Mouse (Mus musculus) lung, postnatal 0 days (tissue): ENCODE measurements around the gene Cdh1. TPM values are rescaled to one million over a fixed set of nuclear protein-coding genes. Genes with fewer than 3 reads are reported as not detected.
A peak's percentile ranks its signal among the peaks of the same experiment; 100 is the strongest.
"Not testable (repeated sequence)": the region's sequence is repeated elsewhere in the genome, so short reads cannot be mapped to it uniquely, and the experiment has no call there.

ENCODE experiments used
- ATAC-seq: fragments of 200-750 bp; cut with Nextera tagmentation; 2 replicates; pipeline ENCODE4 v1.8.0; 2017; ENCODE audit warnings: moderate library complexity
- DNase-seq: peaks from one replicate; pipeline ENCODE4 v3.0.0-alpha.2; 2016; ENCODE audit warnings: low spot score
- H3K27ac ChIP-seq: fragments of 300-500 bp; sonication (generic); 2 replicates; pipeline ENCODE4 v1.5.1; 2014; ENCODE audit warnings: antibody characterized with exemption, mild to moderate bottlenecking, low read length, mixed read lengths
- H3K27me3 ChIP-seq: fragments of 300-500 bp; sonication (generic); replicated peaks from 2 replicates; pipeline ENCODE4 v1.6.1; 2014; ENCODE audit warnings: low read length, mixed read lengths; ENCODE audit not compliant: insufficient read depth
- H3K36me3 ChIP-seq: fragments of 300-500 bp; sonication (generic); 2 replicates; pipeline ENCODE4 v1.6.1; 2014; ENCODE audit warnings: low read length, mixed read lengths; ENCODE audit not compliant: insufficient read depth
- H3K4me1 ChIP-seq: fragments of 300-500 bp; sonication (generic); 2 replicates; pipeline ENCODE4 v1.6.1; 2014; ENCODE audit warnings: antibody characterized with exemption, low read depth, low read length, mixed read lengths; ENCODE audit not compliant: insufficient read depth
- H3K4me2 ChIP-seq: fragments of 300-500 bp; sonication (generic); replicated peaks from 2 replicates; pipeline ENCODE4 v1.6.1; 2014; ENCODE audit warnings: low read depth, mild to moderate bottlenecking, low read length, moderate library complexity, mixed read lengths
- H3K4me3 ChIP-seq: fragments of 300-500 bp; sonication (generic); 2 replicates; pipeline ENCODE4 v1.5.1; 2014; ENCODE audit warnings: low read depth, low read length
- H3K9ac ChIP-seq: fragments of 300-500 bp; sonication (generic); replicated peaks from 2 replicates; pipeline ENCODE4 v1.6.1; 2014; ENCODE audit warnings: low read depth, mild to moderate bottlenecking
- H3K9me3 ChIP-seq: fragments of 300-500 bp; sonication (generic); 2 replicates; pipeline ENCODE4 v1.6.1; 2016; ENCODE audit warnings: low read length, mixed read lengths
- CTCF ChIP-seq: IDR thresholded peaks from 2 replicates; pipeline ENCODE4 v1.5.1; 2016; ENCODE audit warnings: antibody characterized with exemption, mild to moderate bottlenecking
- EP300 ChIP-seq: IDR thresholded peaks from 2 replicates; pipeline ENCODE4 v1.6.1; 2016; ENCODE audit warnings: antibody characterized with exemption, mild to moderate bottlenecking, control low read depth
- WGBS: fragments of 180-500 bp; shearing (Covaris S2); extraction: QIAGEN DNeasy Blood & Tissue Kit; methylation state at CpG from one replicate; pipeline ENCODE4 v1.1.7; 2014; 5-methylcytosine and 5-hydroxymethylcytosine counted together
- polyA plus RNA-seq: library from polyadenylated mRNA; unstranded; fragments of >200 nt; fragmentation: Nextera tagmentation; extraction: Ambion mirVana; gene quantifications from 2 replicates; pipeline ENCODE4 v1.2.1, GENCODE M21; 2015

The Cdh1 gene
- polyA plus RNA-seq, 1 experiment from 2014 or later: 88.2 TPM

DNA sequence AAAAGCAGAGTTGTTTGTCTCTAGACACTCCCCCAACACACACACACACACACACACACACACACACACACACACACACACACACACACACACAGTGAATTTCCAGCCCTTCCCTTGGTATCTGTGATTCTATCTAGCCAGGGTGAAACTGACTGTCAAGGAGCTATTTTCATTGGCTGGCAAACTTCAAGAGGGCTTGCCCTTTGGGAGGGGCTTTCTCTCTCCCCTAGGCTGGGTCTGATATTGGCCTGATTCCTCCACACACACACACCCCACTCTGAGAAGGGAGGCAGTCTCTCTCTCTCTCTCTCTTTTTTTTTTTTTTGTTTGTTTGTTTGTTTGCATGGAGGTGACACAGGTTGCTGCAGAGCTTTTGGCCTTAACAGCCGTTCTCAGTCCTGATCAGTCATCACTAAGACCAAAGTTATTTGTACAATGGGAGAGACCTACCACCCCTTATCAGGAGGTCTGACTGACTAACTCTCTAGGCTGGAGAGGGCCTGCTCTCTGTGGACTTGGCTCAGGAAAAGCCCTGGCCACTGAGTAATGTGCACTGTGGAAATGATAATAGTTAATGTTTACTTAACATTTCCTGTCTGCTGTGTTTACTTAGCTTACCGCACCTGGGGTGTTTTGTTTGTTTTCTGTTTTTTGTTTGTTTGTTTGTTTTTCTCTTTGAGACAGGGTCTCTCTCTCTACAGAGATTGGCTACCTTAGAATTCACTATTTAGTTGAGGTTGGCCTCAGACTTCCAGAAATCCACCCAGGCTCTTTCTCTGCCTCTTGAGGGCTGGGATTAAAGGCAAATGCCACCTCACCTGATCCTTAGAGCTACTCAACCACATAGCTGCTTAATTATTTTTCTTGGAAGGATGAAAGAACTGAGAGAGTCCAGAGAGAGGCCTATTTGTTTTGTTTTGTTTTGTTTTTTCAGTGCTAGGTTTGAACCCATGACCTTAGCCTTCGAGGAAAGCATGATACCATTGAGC, 14.4 kb upstream of the Cdh1 start:
- 22% methylated on average over 3 of the region's 3 CpGs for WGBS
- Histone ChIP-seq H3K27me3 (no peaks in the 10 kb centered on the region), H3K4me2 (no peak overlapping the region), H3K4me1 (peaks cover 7% of the 10 kb centered on the region; the same call in 1 of the 2 replicates), H3K9me3 (no peaks in the 10 kb centered on the region), H3K27ac (no peak overlapping the region), H3K36me3 (no peaks in the 10 kb centered on the region), H3K9ac (no peak overlapping the region), H3K4me3 (no peak overlapping the region)
- DNase-seq: peak; percentile 37
- TF ChIP-seq CTCF: no peak
- TF ChIP-seq EP300: no peak
- ATAC-seq: no peak

DNA sequence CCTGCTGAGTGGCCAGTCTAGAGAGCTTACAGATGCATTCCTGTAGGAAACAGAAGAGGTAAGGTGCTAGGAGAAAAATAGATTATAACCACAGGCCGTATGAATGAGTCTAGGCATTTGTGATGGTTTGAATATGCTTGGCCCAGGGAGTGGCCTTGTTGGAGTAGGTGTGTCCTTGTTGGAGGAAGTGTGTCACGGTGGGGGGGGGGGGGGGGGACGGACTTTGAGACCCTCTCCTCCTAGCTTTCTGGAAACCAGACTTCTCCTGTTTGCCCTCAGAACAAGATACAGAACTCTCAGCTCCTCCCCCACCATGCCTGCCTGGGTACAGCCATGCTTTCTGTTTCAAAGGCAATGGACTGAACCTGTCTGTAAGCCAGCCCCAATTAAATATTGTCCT, 10.7 kb upstream of the Cdh1 start:
- no peak overlapping the region for H3K27ac ChIP-seq
- no peak overlapping the region for H3K9ac ChIP-seq
- no peak for DNase-seq
- no peaks in the 10 kb centered on the region for H3K27me3 ChIP-seq
- no peak for ATAC-seq
- no peak for TF ChIP-seq CTCF
- no peak for TF ChIP-seq EP300
- no peak overlapping the region for H3K4me3 ChIP-seq
- no peak overlapping the region for H3K4me2 ChIP-seq
- H3K9me3 ChIP-seq: no peaks in the 10 kb centered on the region
- 52% methylated on average over 2 of the region's 3 CpGs for WGBS
- H3K4me1 ChIP-seq: no peaks in the 10 kb centered on the region
- H3K36me3 ChIP-seq: no peaks in the 10 kb centered on the region

DNA sequence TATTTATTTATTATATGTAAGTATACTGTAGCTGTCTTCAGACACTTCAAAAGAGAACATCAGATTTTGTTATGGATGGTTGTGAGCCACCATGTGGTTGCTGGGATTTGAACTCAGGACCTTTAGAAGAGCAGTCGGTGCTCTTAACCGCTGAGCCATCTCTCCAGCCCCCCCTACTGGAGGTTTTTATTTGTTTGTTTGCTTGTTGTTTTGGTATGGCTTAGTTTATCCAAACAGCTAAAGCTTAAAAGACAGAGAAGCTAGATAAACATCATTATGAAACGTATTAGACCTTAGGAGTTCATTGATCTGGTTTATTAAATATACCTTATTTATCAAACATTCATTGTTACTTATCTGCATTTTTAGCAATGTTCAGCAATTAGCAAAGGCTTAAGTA, 7.5 kb upstream of the Cdh1 start:
- not testable (repeated sequence) for H3K4me3 ChIP-seq, ATAC-seq, H3K9me3 ChIP-seq, H3K4me2 ChIP-seq, H3K9ac ChIP-seq, DNase-seq, H3K4me1 ChIP-seq, H3K36me3 ChIP-seq, H3K27ac ChIP-seq, H3K27me3 ChIP-seq
- WGBS: 91% methylated on average over 3 of the region's 3 CpGs

- TF ChIP-seq CTCF (no peak), EP300 (no peak)
- DNase-seq (no peak), ATAC-seq (no peak)
- Histone ChIP-seq H3K4me2 (no peak overlapping the region), H3K4me3 (no peak overlapping the region), H3K9ac (no peak overlapping the region), H3K36me3 (no peaks in the 10 kb centered on the region), H3K27me3 (no peaks in the 10 kb centered on the region), H3K4me1 (no peaks in the 10 kb centered on the region), H3K9me3 (no peaks in the 10 kb centered on the region), H3K27ac (no peak overlapping the region)
- WGBS: 96% methylated on average over 5 of the region's 5 CpGs
These were observed 6.1 kb upstream of the Cdh1 start for GRCm38 (mm10) chr8:106597067-106597466.

DNA sequence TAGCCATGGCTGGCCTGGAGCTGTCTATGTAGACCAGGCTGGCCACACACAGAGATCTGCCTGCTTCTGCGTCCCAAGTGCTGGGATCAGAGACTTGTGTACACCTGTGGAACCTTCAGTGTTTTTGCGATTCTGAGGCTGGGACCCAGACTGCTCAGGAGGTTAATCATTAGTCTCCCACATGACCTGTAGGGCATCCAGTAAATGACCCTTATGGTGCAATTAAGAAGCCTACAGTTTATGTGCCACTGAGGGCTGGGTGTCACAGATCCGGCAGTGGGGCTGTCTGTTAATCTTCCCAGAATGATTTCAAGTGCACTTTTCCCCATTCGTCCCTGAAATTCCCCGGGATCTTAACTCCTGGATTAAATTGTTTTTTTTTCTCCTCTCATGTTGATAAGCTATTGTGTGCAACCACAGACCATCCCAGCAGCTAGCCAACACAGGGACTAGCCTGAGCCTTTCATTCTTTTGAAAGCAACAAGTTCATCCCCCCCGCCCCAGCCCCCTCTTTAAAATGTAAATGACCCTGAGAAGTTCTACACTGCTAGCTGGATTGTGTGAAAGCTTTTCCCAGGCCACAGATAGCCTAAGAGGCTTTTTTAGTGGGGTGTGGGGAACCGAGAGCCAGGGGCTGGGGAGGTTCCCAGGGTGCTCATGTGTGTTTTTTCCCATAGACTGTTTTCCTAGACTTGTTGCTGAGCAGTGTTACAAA, 3.7 kb upstream of the Cdh1 start:
- H3K4me3 ChIP-seq: no peak overlapping the region
- H3K4me1 ChIP-seq: no peaks in the 10 kb centered on the region
- no peak overlapping the region for H3K4me2 ChIP-seq
- TF ChIP-seq CTCF: no peak
- no peak for TF ChIP-seq EP300
- 37% methylated on average over 7 of the region's 7 CpGs for WGBS
- no peak overlapping the region for H3K9ac ChIP-seq
- ATAC-seq (no peak), DNase-seq (no peak)
- H3K27me3 ChIP-seq: peaks cover 20% of the 10 kb centered on the region
- no peak overlapping the region for H3K27ac ChIP-seq
- H3K36me3 ChIP-seq: no peaks in the 10 kb centered on the region
- H3K9me3 ChIP-seq: no peaks in the 10 kb centered on the region

- TF ChIP-seq CTCF (no peak), EP300 (no peak)
- H3K27ac ChIP-seq: peak overlapping the region; percentile 90
These were observed 782 bp downstream of the Cdh1 start for GRCm38 (mm10) chr8:106603933-106604332.

More at GRCm38 (mm10) chr8:106603933-106604332, 782 bp downstream of the Cdh1 start:
- H3K27me3 ChIP-seq: peaks cover 22% of the 10 kb centered on the region
- ATAC-seq: no peak
- no peaks in the 10 kb centered on the region for H3K4me1 ChIP-seq
- H3K4me2 ChIP-seq: peak overlapping the region; percentile 59
- no peaks in the 10 kb centered on the region for H3K9me3 ChIP-seq
- WGBS: 3% methylated on average over 14 of the region's 19 CpGs
- DNase-seq: no peak
- H3K36me3 ChIP-seq: no peaks in the 10 kb centered on the region
- H3K9ac ChIP-seq: peak overlapping the region; percentile 79
- peak overlapping the region; percentile 61 for H3K4me3 ChIP-seq
